In the genomic region with DNA sequence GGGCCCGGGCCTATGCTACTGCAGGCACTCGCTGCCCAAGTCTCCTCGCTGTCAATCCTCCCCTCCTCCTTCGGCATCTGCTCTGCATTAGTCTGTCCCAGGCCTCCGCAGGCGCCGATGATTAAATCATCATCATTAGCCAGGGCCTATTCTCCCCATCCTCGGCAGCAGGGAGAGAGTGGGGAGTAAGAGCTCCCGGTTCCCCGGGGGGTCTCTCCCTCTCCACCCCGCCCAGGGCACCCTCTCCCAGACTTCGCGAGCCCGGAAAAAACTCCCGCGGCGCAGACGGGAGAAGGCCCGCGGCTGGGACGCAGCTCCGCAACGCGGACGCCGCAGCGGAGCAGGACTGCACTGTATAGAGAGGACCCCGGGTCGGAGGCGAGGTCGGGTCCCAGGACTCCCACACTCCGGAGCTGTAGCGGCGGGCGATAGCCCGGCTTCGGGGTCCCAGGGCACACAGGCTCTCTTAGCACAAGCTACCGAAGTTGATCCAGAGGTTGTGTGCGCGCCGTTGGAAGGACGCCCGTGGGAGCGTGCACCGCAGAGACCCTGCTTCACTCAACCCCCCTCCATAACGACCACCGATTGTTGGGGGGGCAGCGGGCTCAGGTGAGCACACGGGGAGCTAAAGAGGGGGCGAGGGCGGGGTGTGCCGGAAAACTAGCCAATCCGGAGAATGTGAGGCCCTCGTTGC, we compare ENCODE assay signal across 8 mouse cellular contexts. TPM values are rescaled to one million over a fixed set of nuclear protein-coding genes. Genes with fewer than 3 reads are reported as not detected.
DNase-seq lines count a peak whose midpoint lies in the region; ATAC-seq lines count a peak whose summit lies in the region.

Gene Pcgf1 (plus strand): TSS at position 240 of the 694 bp plus-strand sequence.

- peak within 1 kb of the TSS; percentile 77 for H3K27ac ChIP-seq in neural tube, embryonic 11.5 days (ENCODE audit: low read depth, low read length)
- peak within 1 kb of the TSS; percentile 71 for H3K27ac ChIP-seq in embryonic facial prominence, embryonic 11.5 days (replicated peaks; ENCODE audit: low read depth, low read length)
- H3K27ac ChIP-seq in hindbrain, embryonic 14.5 days: peak within 1 kb of the TSS; percentile 95
- peak within 1 kb of the TSS; percentile 80 for H3K27ac ChIP-seq in limb, embryonic 11.5 days (replicated peaks; ENCODE audit: low read depth, low read length)
- peak within 1 kb of the TSS; percentile 91 for H3K27ac ChIP-seq in midbrain, embryonic 13.5 days

- ATAC-seq in neural tube, embryonic 11.5 days (ENCODE audit: insufficient read depth, low FRiP score, low TSS enrichment): peak; percentile 77
- ATAC-seq in embryonic facial prominence, embryonic 11.5 days (replicated peaks; ENCODE audit: insufficient number of reproducible peaks, low FRiP score, low TSS enrichment, low read depth): peak; percentile 84
- peak; percentile 83 for ATAC-seq in hindbrain, embryonic 14.5 days (ENCODE audit: low FRiP score)
- peak; percentile 88 for ATAC-seq in limb, embryonic 11.5 days (ENCODE audit: insufficient number of reproducible peaks, low FRiP score, low TSS enrichment, low read depth)
- ATAC-seq in midbrain, embryonic 13.5 days: peak; percentile 87

- peaks cover 28% of the 10 kb centered on the region for H3K27me3 ChIP-seq in neural tube, embryonic 11.5 days (ENCODE audit: control insufficient read depth, insufficient read depth, low read length)
- peaks cover 14% of the 10 kb centered on the region for H3K27me3 ChIP-seq in embryonic facial prominence, embryonic 11.5 days (ENCODE audit: control insufficient read depth, insufficient read depth, low read length)
- peaks cover 53% of the 10 kb centered on the region for H3K27me3 ChIP-seq in hindbrain, embryonic 14.5 days (ENCODE audit: control insufficient read depth, insufficient read depth, low read length)
- H3K27me3 ChIP-seq in limb, embryonic 11.5 days (ENCODE audit: control insufficient read depth, insufficient read depth, low read length): peaks cover 19% of the 10 kb centered on the region
- peaks cover 54% of the 10 kb centered on the region for H3K27me3 ChIP-seq in midbrain, embryonic 13.5 days

- peak within 1 kb of the TSS; percentile 77 for H3K9ac ChIP-seq in neural tube, embryonic 11.5 days (ENCODE audit: low read length)
- peak within 1 kb of the TSS; percentile 63 for H3K9ac ChIP-seq in embryonic facial prominence, embryonic 11.5 days (replicated peaks; ENCODE audit: low read length)
- peak within 1 kb of the TSS; percentile 87 for H3K9ac ChIP-seq in hindbrain, embryonic 14.5 days
- H3K9ac ChIP-seq in limb, embryonic 11.5 days (ENCODE audit: low read length): peak within 1 kb of the TSS; percentile 79
- H3K9ac ChIP-seq in midbrain, embryonic 13.5 days (replicated peaks): peak within 1 kb of the TSS; percentile 77

- DNase-seq in neural tube, embryonic 11.5 days (ENCODE audit: low spot score): no peak
- no peak for DNase-seq in neural tube, embryonic 10.5 days (ENCODE audit: extremely low spot score, low spot score)
- peak; percentile 85 for DNase-seq in NIH3T3 (ENCODE audit: low read depth)
- DNase-seq in embryonic facial prominence, embryonic 11.5 days (ENCODE audit: low spot score): peak; percentile 100
- DNase-seq in hindbrain, embryonic 14.5 days (ENCODE audit: low spot score): no peak
- no peak for DNase-seq in limb, embryonic 11.5 days (ENCODE audit: low spot score)
- DNase-seq in urinary bladder, postnatal 25 days (ENCODE audit: low spot score): no peak

- no peaks in the 10 kb centered on the region; the same call in 1 of the 2 replicates for H3K36me3 ChIP-seq in neural tube, embryonic 11.5 days (ENCODE audit: control insufficient read depth, insufficient read depth, low read length)
- no peaks in the 10 kb centered on the region for H3K36me3 ChIP-seq in embryonic facial prominence, embryonic 11.5 days (replicated peaks; ENCODE audit: control insufficient read depth, insufficient read depth, low read depth, low read length)
- peaks cover 20% of the 10 kb centered on the region; the same call in 1 of the 2 replicates for H3K36me3 ChIP-seq in hindbrain, embryonic 14.5 days (replicated peaks; ENCODE audit: control insufficient read depth, insufficient read depth)
- H3K36me3 ChIP-seq in limb, embryonic 11.5 days (ENCODE audit: control insufficient read depth, insufficient read depth, low read length): 0 out of 2 replicates have a peak, but pooled peaks cover 4% of the 10 kb centered on the region
- peaks cover 23% of the 10 kb centered on the region for H3K36me3 ChIP-seq in midbrain, embryonic 13.5 days

- H3K4me3 ChIP-seq in neural tube, embryonic 11.5 days (ENCODE audit: low read depth, low read length): peak within 1 kb of the TSS; percentile 72
- H3K4me3 ChIP-seq in embryonic facial prominence, embryonic 11.5 days (ENCODE audit: low read depth, low read length): peak within 1 kb of the TSS; percentile 45
- peak within 1 kb of the TSS; percentile 77 for H3K4me3 ChIP-seq in hindbrain, embryonic 14.5 days (replicated peaks; ENCODE audit: low read length)
- peak within 1 kb of the TSS; percentile 72 for H3K4me3 ChIP-seq in limb, embryonic 11.5 days (ENCODE audit: low read depth, low read length)
- peak within 1 kb of the TSS; percentile 72 for H3K4me3 ChIP-seq in midbrain, embryonic 13.5 days (replicated peaks)

- H3K4me2 ChIP-seq in neural tube, embryonic 11.5 days (ENCODE audit: low read depth): peak within 1 kb of the TSS; percentile 98
- peak within 1 kb of the TSS; percentile 75 for H3K4me2 ChIP-seq in embryonic facial prominence, embryonic 11.5 days (ENCODE audit: low read depth, low read length)
- peak within 1 kb of the TSS; percentile 98 for H3K4me2 ChIP-seq in hindbrain, embryonic 14.5 days (replicated peaks)
- H3K4me2 ChIP-seq in limb, embryonic 11.5 days (ENCODE audit: low read depth, severe bottlenecking): peak within 1 kb of the TSS; percentile 99
- peak within 1 kb of the TSS; percentile 88 for H3K4me2 ChIP-seq in midbrain, embryonic 13.5 days (replicated peaks)

- WGBS in neural tube, embryonic 11.5 days: under 1% methylated on average over 50 of the region's 54 CpGs
- under 1% methylated on average over 54 of the region's 54 CpGs for WGBS in embryonic facial prominence, embryonic 11.5 days
- WGBS in hindbrain, embryonic 14.5 days: under 1% methylated on average over 53 of the region's 54 CpGs
- WGBS in limb, embryonic 11.5 days: under 1% methylated on average over 54 of the region's 54 CpGs
- under 1% methylated on average over 54 of the region's 54 CpGs for WGBS in midbrain, embryonic 13.5 days

- peaks cover 5% of the 10 kb centered on the region for H3K4me1 ChIP-seq in neural tube, embryonic 11.5 days (ENCODE audit: control insufficient read depth, insufficient read depth, low read length)
- H3K4me1 ChIP-seq in embryonic facial prominence, embryonic 11.5 days (ENCODE audit: control insufficient read depth, insufficient read depth, low read length): no peaks in the 10 kb centered on the region
- peaks cover 14% of the 10 kb centered on the region for H3K4me1 ChIP-seq in hindbrain, embryonic 14.5 days (replicated peaks; ENCODE audit: control insufficient read depth, insufficient read depth, low read length)
- peaks cover 4% of the 10 kb centered on the region; the same call in 1 of the 2 replicates for H3K4me1 ChIP-seq in limb, embryonic 11.5 days (ENCODE audit: control insufficient read depth, insufficient read depth, low read length)
- H3K4me1 ChIP-seq in midbrain, embryonic 13.5 days (replicated peaks): peaks cover 25% of the 10 kb centered on the region

- no peaks in the 10 kb centered on the region for H3K9me3 ChIP-seq in neural tube, embryonic 11.5 days (ENCODE audit: control insufficient read depth, low read length)
- no peaks in the 10 kb centered on the region for H3K9me3 ChIP-seq in embryonic facial prominence, embryonic 11.5 days (replicated peaks; ENCODE audit: control insufficient read depth, low read length)
- no peaks in the 10 kb centered on the region for H3K9me3 ChIP-seq in hindbrain, embryonic 14.5 days (ENCODE audit: control insufficient read depth, low read length)
- no peaks in the 10 kb centered on the region for H3K9me3 ChIP-seq in limb, embryonic 11.5 days (ENCODE audit: control insufficient read depth, low read length)
- H3K9me3 ChIP-seq in midbrain, embryonic 13.5 days: no peaks in the 10 kb centered on the region

RNA-seq across cellular contexts. Expression of gene Pcgf1, which starts in this region (rescaled TPM):
- polyA plus RNA-seq in neural tube, embryonic 11.5 days (2014; fragmentation: Nextera tagmentation; extraction: Ambion mirVana): 41.8 and 42.0 TPM in 2 replicates
- 40.9 and 42.9 TPM in 2 replicates for polyA plus RNA-seq in embryonic facial prominence, embryonic 11.5 days (2014; fragmentation: Nextera tagmentation; extraction: Ambion mirVana)
- polyA plus RNA-seq in hindbrain, embryonic 14.5 days (2014; fragmentation: Nextera tagmentation; extraction: Ambion mirVana): 36.3 and 36.7 TPM in 2 replicates
- 44.3 and 47.0 TPM in 2 replicates for polyA plus RNA-seq in limb, embryonic 11.5 days (2014; fragmentation: Nextera tagmentation; extraction: Ambion mirVana)
- 52.6 and 53.4 TPM in 2 replicates for polyA plus RNA-seq in midbrain, embryonic 13.5 days (2015; fragmentation: Nextera tagmentation; extraction: Ambion mirVana)

Comparison
In these comparisons a context has a peak if more than half of its experiments do, and no peak if none do; other contexts are left out.
1. DNase-seq: peak in NIH3T3 (single experiment) and embryonic facial prominence, embryonic 11.5 days (single experiment); none in neural tube, embryonic 11.5 days (single experiment), neural tube, embryonic 10.5 days (single experiment), hindbrain, embryonic 14.5 days (single experiment), limb, embryonic 11.5 days (single experiment) and urinary bladder, postnatal 25 days (single experiment).
2. Peak in every context shown above with its lines, with median percentiles within 50 percentile points of each other: ATAC-seq, H3K27ac ChIP-seq, H3K4me2 ChIP-seq, H3K4me3 ChIP-seq and H3K9ac ChIP-seq.